Mouse (Mus musculus) adrenal gland (tissue): Measurements from ENCODE around the gene Papss2.

Experiments
- intact Hi-C: fragments of 180-260 bp; cut with DNase I; formaldehyde crosslinking; loops from one replicate; pipeline ENCODE4 v1.15.1; 2025

Gene Papss2

GRCm38 (mm10) chr19:32599006-32599405 lies 3.4 kb downstream of the Papss2 start:
- intact Hi-C loops, result loop anchor here (5.0 kb wide), 1 partner anchor 73 kb away; no protein-coding TSS in a partner anchor

GRCm38 (mm10) chr19:32599436-32599835 lies 3.8 kb downstream of the Papss2 start:
- intact Hi-C loops, result loop anchor here (5.0 kb wide), 1 partner anchor 73 kb away; no protein-coding TSS in a partner anchor

- intact Hi-C loops, result no loop called here
These were observed 5.6 kb downstream of the Papss2 start for GRCm38 (mm10) chr19:32601033-32601770.

GRCm38 (mm10) chr19:32603466-32603865 lies 7.9 kb downstream of the Papss2 start:
- intact Hi-C loops, result no loop called here

GRCm38 (mm10) chr19:32604127-32604526 lies 8.5 kb downstream of the Papss2 start:
- intact Hi-C loops, result no loop called here

- intact Hi-C loops, result no loop called here
These were observed 9.1 kb downstream of the Papss2 start for GRCm38 (mm10) chr19:32604563-32605252.

- intact Hi-C loops, result no loop called here
These were observed 10.7 kb downstream of the Papss2 start for GRCm38 (mm10) chr19:32606227-32606827.

- intact Hi-C loops, result no loop called here
These were observed 11.4 kb downstream of the Papss2 start for GRCm38 (mm10) chr19:32607036-32607435.

GRCm38 (mm10) chr19:32611386-32612092 lies 15.9 kb downstream of the Papss2 start:
- intact Hi-C loops, result no loop called here

- intact Hi-C loops, result no loop called here
These were observed 18.6 kb downstream of the Papss2 start for GRCm38 (mm10) chr19:32614046-32614771.

GRCm38 (mm10) chr19:32614772-32615099 lies 19.1 kb downstream of the Papss2 start:
- intact Hi-C loops, result no loop called here

GRCm38 (mm10) chr19:32616646-32617045 lies 21.1 kb downstream of the Papss2 start:
- intact Hi-C loops, result no loop called here

- intact Hi-C loops, result no loop called here
These were observed 24.1 kb downstream of the Papss2 start for GRCm38 (mm10) chr19:32619739-32620138.

GRCm38 (mm10) chr19:32620859-32621445 lies 25.4 kb downstream of the Papss2 start:
- intact Hi-C loops, result no loop called here

GRCm38 (mm10) chr19:32622142-32622541 lies 26.6 kb downstream of the Papss2 start:
- intact Hi-C loops, result no loop called here

- intact Hi-C loops, result no loop called here
These were observed 31.3 kb downstream of the Papss2 start for GRCm38 (mm10) chr19:32626768-32627331.

- intact Hi-C loops, result no loop called here
These were observed 32.0 kb downstream of the Papss2 start for GRCm38 (mm10) chr19:32627631-32628030.

- intact Hi-C loops, result no loop called here
These were observed 33.1 kb downstream of the Papss2 start for GRCm38 (mm10) chr19:32628572-32629132.

- intact Hi-C loops, result no loop called here
These were observed 39.3 kb downstream of the Papss2 start for GRCm38 (mm10) chr19:32634916-32635315.
